Mouse (Mus musculus): ENCODE results near the gene Pdilt. TPM values are rescaled to one million over a fixed set of nuclear protein-coding genes. Genes with fewer than 3 reads are reported as not detected.
"Not testable (repeated sequence)": the region's sequence is repeated elsewhere in the genome, so short reads cannot be mapped to it uniquely, and the experiment has no call there.

Gene Pdilt
- not detected in 2 replicates for polyA plus RNA-seq (2012; rRNA removed)

GRCm38 (mm10) chr7:119523389-119523788, at the start of gene Pdilt:
TSS of gene Pdilt (minus strand) at chr7:119523489.
- no peak within 1 kb of the TSS for H3K4me3 ChIP-seq (replicated peaks; ENCODE audit: insufficient read depth, low read depth, low read length)
- H3K27me3 ChIP-seq (ENCODE audit: control insufficient read depth, insufficient read depth, low read length), result no peaks in the 10 kb centered on the region
- 79% methylated on average over 4 of the region's 4 CpGs for WGBS
- H3K4me1 ChIP-seq (ENCODE audit: control insufficient read depth, insufficient read depth, low read length), result no peaks in the 10 kb centered on the region
- DNase-seq, result no peak
- TF ChIP-seq POLR2A (IDR thresholded peaks at IDR 0.05; ENCODE audit: borderline replicate concordance, insufficient read depth, low read length) (no peak), CTCF (IDR thresholded peaks at IDR 0.05; ENCODE audit: borderline replicate concordance, insufficient read depth, low read depth, low read length) (no peak)
- no peak within 1 kb of the TSS for H3K27ac ChIP-seq (ENCODE audit: insufficient read depth, low read length)

- DNase-seq; H3K4me1 ChIP-seq (ENCODE audit: control insufficient read depth, insufficient read depth, low read length); H3K4me3 ChIP-seq (replicated peaks; ENCODE audit: insufficient read depth, low read depth, low read length); H3K27ac ChIP-seq (ENCODE audit: insufficient read depth, low read length); H3K27me3 ChIP-seq (ENCODE audit: control insufficient read depth, insufficient read depth, low read length): not testable (repeated sequence)
- 84% methylated on average over 2 of the region's 2 CpGs for WGBS
Measured at GRCm38 (mm10) chr7:119562476-119562875, 39.2 kb upstream of the Pdilt start.

- Histone ChIP-seq H3K4me3 (replicated peaks; ENCODE audit: insufficient read depth, low read depth, low read length) (no peak overlapping the region), H3K4me1 (ENCODE audit: control insufficient read depth, insufficient read depth, low read length) (no peaks in the 10 kb centered on the region), H3K27ac (ENCODE audit: insufficient read depth, low read length) (no peak overlapping the region), H3K27me3 (ENCODE audit: control insufficient read depth, insufficient read depth, low read length) (no peaks in the 10 kb centered on the region)
- no peak for DNase-seq
- no peak for TF ChIP-seq POLR2A (IDR thresholded peaks at IDR 0.05; ENCODE audit: borderline replicate concordance, insufficient read depth, low read length)
- WGBS, result 46% methylated on average over 4 of the region's 4 CpGs
Measured at GRCm38 (mm10) chr7:119561441-119561840, 38.2 kb upstream of the Pdilt start.

GRCm38 (mm10) chr7:119560452-119560835, 37.2 kb upstream of the Pdilt start:
- 87% methylated on average over 3 of the region's 3 CpGs for WGBS

GRCm38 (mm10) chr7:119559789-119560451, 36.6 kb upstream of the Pdilt start:
- Histone ChIP-seq H3K4me3 (replicated peaks; ENCODE audit: insufficient read depth, low read depth, low read length) (no peak overlapping the region), H3K27ac (ENCODE audit: insufficient read depth, low read length) (no peak overlapping the region), H3K4me1 (ENCODE audit: control insufficient read depth, insufficient read depth, low read length) (no peaks in the 10 kb centered on the region), H3K27me3 (ENCODE audit: control insufficient read depth, insufficient read depth, low read length) (no peaks in the 10 kb centered on the region)
- 69% methylated on average over 3 of the region's 3 CpGs for WGBS
- DNase-seq, result no peak
- no peak for TF ChIP-seq CTCF (IDR thresholded peaks at IDR 0.05; ENCODE audit: borderline replicate concordance, insufficient read depth, low read depth, low read length)
- TF ChIP-seq POLR2A (IDR thresholded peaks at IDR 0.05; ENCODE audit: borderline replicate concordance, insufficient read depth, low read length), result no peak

More at GRCm38 (mm10) chr7:119560452-119560835, 37.2 kb upstream of the Pdilt start:
- H3K4me1 ChIP-seq (ENCODE audit: control insufficient read depth, insufficient read depth, low read length), result no peaks in the 10 kb centered on the region
- TF ChIP-seq CTCF (IDR thresholded peaks at IDR 0.05; ENCODE audit: borderline replicate concordance, insufficient read depth, low read depth, low read length) (no peak), POLR2A (IDR thresholded peaks at IDR 0.05; ENCODE audit: borderline replicate concordance, insufficient read depth, low read length) (no peak)
- H3K27ac ChIP-seq (ENCODE audit: insufficient read depth, low read length), result no peak overlapping the region
- DNase-seq, result no peak
- no peak overlapping the region for H3K4me3 ChIP-seq (replicated peaks; ENCODE audit: insufficient read depth, low read depth, low read length)
- H3K27me3 ChIP-seq (ENCODE audit: control insufficient read depth, insufficient read depth, low read length), result no peaks in the 10 kb centered on the region

- Histone ChIP-seq H3K27me3 (ENCODE audit: control insufficient read depth, insufficient read depth, low read length) (no peaks in the 10 kb centered on the region), H3K4me3 (replicated peaks; ENCODE audit: insufficient read depth, low read depth, low read length) (no peak within 1 kb of the TSS), H3K27ac (ENCODE audit: insufficient read depth, low read length) (no peak within 1 kb of the TSS), H3K4me1 (ENCODE audit: control insufficient read depth, insufficient read depth, low read length) (no peaks in the 10 kb centered on the region)
- DNase-seq, result no peak
- 85% methylated on average over 1 of the region's 1 CpGs for WGBS
- TF ChIP-seq POLR2A (IDR thresholded peaks at IDR 0.05; ENCODE audit: borderline replicate concordance, insufficient read depth, low read length), result no peak
- no peak for TF ChIP-seq CTCF (IDR thresholded peaks at IDR 0.05; ENCODE audit: borderline replicate concordance, insufficient read depth, low read depth, low read length)
Measured at GRCm38 (mm10) chr7:119554040-119554439, 30.8 kb upstream of the Pdilt start, which contains the start of gene Acsm2. TSS of gene Acsm2 (plus strand) at chr7:119554340.

- DNase-seq, result no peak
Measured at GRCm38 (mm10) chr7:119550471-119551222, 27.4 kb upstream of the Pdilt start.

GRCm38 (mm10) chr7:119545572-119545971, 22.3 kb upstream of the Pdilt start:
- H3K27me3 ChIP-seq (ENCODE audit: control insufficient read depth, insufficient read depth, low read length), result no peaks in the 10 kb centered on the region
- H3K27ac ChIP-seq (ENCODE audit: insufficient read depth, low read length), result no peak overlapping the region
- TF ChIP-seq POLR2A (IDR thresholded peaks at IDR 0.05; ENCODE audit: borderline replicate concordance, insufficient read depth, low read length) (no peak), CTCF (IDR thresholded peaks at IDR 0.05; ENCODE audit: borderline replicate concordance, insufficient read depth, low read depth, low read length) (no peak)
- DNase-seq, result no peak
- H3K4me3 ChIP-seq (replicated peaks; ENCODE audit: insufficient read depth, low read depth, low read length), result no peak overlapping the region
- H3K4me1 ChIP-seq (ENCODE audit: control insufficient read depth, insufficient read depth, low read length), result no peaks in the 10 kb centered on the region

More at GRCm38 (mm10) chr7:119550471-119551222, 27.4 kb upstream of the Pdilt start:
- no peaks in the 10 kb centered on the region for H3K4me1 ChIP-seq (ENCODE audit: control insufficient read depth, insufficient read depth, low read length)
- H3K27ac ChIP-seq (ENCODE audit: insufficient read depth, low read length), result no peak overlapping the region
- 89% methylated on average over 3 of the region's 3 CpGs for WGBS
- no peaks in the 10 kb centered on the region for H3K27me3 ChIP-seq (ENCODE audit: control insufficient read depth, insufficient read depth, low read length)
- H3K4me3 ChIP-seq (replicated peaks; ENCODE audit: insufficient read depth, low read depth, low read length), result no peak overlapping the region
- no peak for TF ChIP-seq POLR2A (IDR thresholded peaks at IDR 0.05; ENCODE audit: borderline replicate concordance, insufficient read depth, low read length)
- TF ChIP-seq CTCF (IDR thresholded peaks at IDR 0.05; ENCODE audit: borderline replicate concordance, insufficient read depth, low read depth, low read length), result no peak

Data from cerebellum, adult 2 months (tissue).